Mouse (Mus musculus) right cerebral cortex, adult 2 months (tissue): ENCODE data around the gene Gaa.
A peak's percentile ranks its signal among the peaks of the same experiment; 100 is the strongest.

Source experiments
- DNase-seq, 2 experiments: peaks; one replicate each; pipeline ENCODE4 v3.0.0; 2021 to 2022; ENCODE audit warnings: low spot score in 2 of 2

Gene Gaa

GRCm38 (mm10) chr11:119300986-119301385, 33.3 kb downstream of the Gaa start:
- no peak for DNase-seq

- peak; percentile 28 to 31 for DNase-seq
Measured at GRCm38 (mm10) chr11:119304904-119305712, 37.4 kb downstream of the Gaa start.

GRCm38 (mm10) chr11:119306762-119307657, 39.3 kb downstream of the Gaa start:
- DNase-seq = no peak

- no peak for DNase-seq
Measured at GRCm38 (mm10) chr11:119307658-119307867, 39.9 kb downstream of the Gaa start, which contains the start of gene Card14. Gene Card14, plus strand, starts transcription at chr11:119307768.

GRCm38 (mm10) chr11:119307916-119308315, 40.2 kb downstream of the Gaa start:
- DNase-seq = no peak

- DNase-seq = no peak
Measured at GRCm38 (mm10) chr11:119310621-119311020, 42.9 kb downstream of the Gaa start.

- DNase-seq = no peak
Measured at GRCm38 (mm10) chr11:119314252-119314936, 46.7 kb downstream of the Gaa start.

GRCm38 (mm10) chr11:119316720-119317119, 49.0 kb downstream of the Gaa start:
- DNase-seq = no peak

- DNase-seq = no peak
Measured at GRCm38 (mm10) chr11:119322521-119322920, 54.8 kb downstream of the Gaa start.

- no peak for DNase-seq
Measured at GRCm38 (mm10) chr11:119325068-119325467, 57.4 kb downstream of the Gaa start.

- DNase-seq = peak; percentile 32 to 43
Measured at GRCm38 (mm10) chr11:119330592-119330991, 62.9 kb downstream of the Gaa start.

GRCm38 (mm10) chr11:119331970-119332369, 64.3 kb downstream of the Gaa start:
- no peak for DNase-seq
